Mouse (Mus musculus) ovary, postnatal 10 days (tissue): ENCODE measurements around the gene Txndc9.
A peak's percentile ranks its signal among the peaks of the same experiment; 100 is the strongest.
"Not testable (repeated sequence)": the region's sequence is repeated elsewhere in the genome, so short reads cannot be mapped to it uniquely, and the experiment has no call there.

Experiments
- DNase-seq: peaks from one replicate; pipeline ENCODE4 v3.0.0; 2022; ENCODE audit warnings: low spot score

Txndc9 gene

DNA sequence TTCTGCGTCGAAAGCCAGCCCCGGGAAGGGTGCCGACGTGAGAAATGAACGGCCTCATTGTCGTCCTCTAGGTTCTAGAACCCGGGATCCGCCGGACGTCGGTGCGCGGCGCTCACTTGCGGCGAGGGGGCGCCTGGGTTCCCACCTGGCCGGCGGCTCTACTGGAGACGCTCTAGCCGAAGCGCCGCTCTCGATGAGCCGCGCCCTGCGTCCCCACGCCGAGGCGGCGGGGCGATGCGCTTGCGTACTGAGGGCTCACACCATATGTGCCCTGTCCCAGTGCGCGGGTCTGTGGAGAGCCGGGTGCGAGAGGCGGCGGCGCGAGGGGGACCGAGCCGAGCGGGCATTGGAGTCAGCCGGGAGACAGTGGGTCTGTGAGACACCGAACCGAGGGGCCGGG, at the start of gene Txndc9, which contains the start of gene Eif5b:
Gene Txndc9 (minus strand): TSS at position 27 of the 400 bp plus-strand sequence.
Gene Eif5b (plus strand): TSS at position 144 of the 400 bp plus-strand sequence.
- peak; percentile 79 for DNase-seq

- DNase-seq, result no peak
Measured at GRCm38 (mm10) chr1:38038898-38039297, 41.2 kb upstream of the Txndc9 start.

- DNase-seq, result no peak
Measured at GRCm38 (mm10) chr1:38037375-38037774, 39.7 kb upstream of the Txndc9 start.

DNA sequence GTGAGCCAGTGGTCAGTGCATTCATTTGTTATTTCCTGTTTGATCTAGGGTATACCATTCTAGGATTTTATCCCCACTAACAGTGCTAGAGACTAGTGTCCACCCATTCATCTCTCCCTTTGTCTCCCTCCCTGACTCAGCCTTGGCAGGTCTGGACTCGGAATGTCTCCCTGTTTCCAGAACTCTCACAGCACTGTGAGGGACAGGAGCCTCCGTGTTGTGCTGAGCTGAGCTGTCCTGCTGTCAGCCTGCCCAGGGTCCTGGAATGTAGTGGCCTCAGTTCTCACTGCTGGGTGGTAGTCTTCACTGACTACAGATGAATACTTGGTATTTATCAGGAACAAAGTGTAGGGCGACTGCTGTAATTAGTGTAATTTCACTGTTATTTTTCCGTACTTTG, 37.8 kb upstream of the Txndc9 start:
- DNase-seq, result no peak

DNA sequence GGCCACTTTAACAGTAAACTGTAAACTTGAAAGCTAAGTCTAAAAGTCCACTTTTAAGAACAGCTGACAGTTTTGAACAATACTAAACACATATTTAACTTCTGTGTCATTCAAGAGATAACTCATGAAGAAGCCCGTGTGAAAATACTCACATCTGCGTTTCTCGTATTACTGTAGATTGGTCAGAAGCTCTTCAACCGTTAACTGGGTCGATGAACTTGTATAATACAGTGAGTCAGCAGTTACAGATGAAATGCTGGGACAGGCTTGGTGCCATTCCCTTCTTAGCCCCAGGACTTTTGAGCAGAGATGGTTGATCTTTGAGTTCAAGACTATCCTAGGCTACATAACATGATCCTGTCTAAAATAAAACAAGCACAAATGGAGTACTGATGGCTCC, 33.7 kb upstream of the Txndc9 start:
- no peak for DNase-seq

DNA sequence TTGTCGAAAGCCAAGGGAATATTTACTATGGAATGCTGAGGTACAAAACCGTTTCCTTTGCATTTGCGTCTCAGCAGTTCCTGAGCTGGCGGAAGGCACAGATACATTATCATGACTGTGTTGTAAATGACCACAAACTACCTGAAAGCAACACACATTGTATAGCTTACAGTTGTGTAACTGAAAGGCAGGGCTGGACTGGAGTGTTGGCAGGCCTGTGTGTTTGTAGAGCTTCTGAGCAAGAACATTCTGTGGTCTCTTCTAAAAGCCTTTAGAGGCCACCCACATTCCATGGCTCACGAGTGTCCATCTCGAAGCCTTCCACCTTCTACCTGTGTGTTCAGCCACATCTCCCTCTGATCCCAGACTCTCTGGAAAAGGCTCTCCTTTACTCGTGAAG, 29.6 kb upstream of the Txndc9 start:
- DNase-seq, result no peak

GRCm38 (mm10) chr1:38014551-38015203, 17.0 kb upstream of the Txndc9 start:
- no peak for DNase-seq

- no peak for DNase-seq
Measured at GRCm38 (mm10) chr1:38012509-38012908, 14.8 kb upstream of the Txndc9 start.

- DNase-seq, result no peak
Measured at GRCm38 (mm10) chr1:38012104-38012503, 14.4 kb upstream of the Txndc9 start.

DNA sequence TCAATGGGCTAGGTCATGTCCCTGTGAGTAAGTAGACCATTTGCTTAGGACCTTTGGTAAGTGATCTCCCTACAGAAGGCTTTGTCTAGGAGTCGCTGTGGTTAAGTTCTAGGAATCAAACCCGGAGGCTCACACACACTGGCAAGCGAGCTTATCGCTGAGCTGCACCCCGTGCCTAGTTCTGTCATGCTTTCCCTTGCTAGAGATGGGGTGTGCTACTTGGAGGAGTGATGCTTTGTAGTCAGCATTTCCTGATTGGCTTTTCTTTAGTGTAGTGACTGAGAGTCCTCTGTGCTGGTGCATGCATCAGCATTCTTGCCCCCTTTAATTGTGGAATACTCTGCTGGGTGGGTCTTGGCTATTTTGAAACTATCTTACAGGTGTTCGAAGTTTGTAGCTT, 14.0 kb upstream of the Txndc9 start:
- DNase-seq, result no peak

DNA sequence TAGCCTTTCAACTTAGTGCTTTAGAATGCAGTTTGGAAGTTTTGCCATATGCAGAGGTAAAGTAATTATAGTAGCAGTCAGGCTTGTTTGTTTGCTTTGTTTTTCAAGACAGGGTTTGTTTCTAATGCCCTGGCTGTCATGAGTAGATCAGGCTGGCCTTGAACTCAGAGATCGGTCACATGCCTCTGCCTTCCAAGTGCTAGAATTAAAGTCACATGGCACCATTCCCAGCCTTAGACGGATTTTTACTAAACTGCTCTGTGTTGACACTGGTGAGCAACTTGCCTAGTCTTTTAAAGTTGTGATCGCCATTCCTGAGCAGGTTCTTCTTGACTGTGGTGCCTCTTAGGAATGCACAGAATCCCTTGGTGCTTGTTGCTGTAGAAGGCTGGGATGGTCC, 9.0 kb upstream of the Txndc9 start:
- DNase-seq, result no peak

GRCm38 (mm10) chr1:38003046-38003445, 5.4 kb upstream of the Txndc9 start:
- DNase-seq, result no peak

- DNase-seq, result no peak
Measured at GRCm38 (mm10) chr1:38001956-38002355, 4.3 kb upstream of the Txndc9 start.

DNA sequence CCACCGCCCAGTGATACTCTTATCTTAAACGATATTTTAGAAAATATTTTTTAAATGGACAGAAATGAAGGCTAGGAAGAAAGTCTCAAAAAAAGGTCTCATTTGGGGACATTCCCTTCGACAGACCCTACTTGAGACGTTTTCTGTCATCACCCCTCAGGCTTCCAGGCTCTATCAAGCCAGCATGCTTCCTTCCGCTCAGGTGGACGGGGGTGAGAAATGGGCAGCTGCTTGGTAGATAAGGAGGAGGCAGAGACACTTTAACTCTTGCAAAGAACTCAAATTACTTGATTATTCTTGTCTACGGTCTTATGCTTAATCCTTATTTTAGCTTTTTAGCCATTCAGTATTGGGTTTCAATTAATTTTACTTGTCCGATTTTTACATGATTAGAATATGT, 3.2 kb upstream of the Txndc9 start:
- DNase-seq, result no peak

DNA sequence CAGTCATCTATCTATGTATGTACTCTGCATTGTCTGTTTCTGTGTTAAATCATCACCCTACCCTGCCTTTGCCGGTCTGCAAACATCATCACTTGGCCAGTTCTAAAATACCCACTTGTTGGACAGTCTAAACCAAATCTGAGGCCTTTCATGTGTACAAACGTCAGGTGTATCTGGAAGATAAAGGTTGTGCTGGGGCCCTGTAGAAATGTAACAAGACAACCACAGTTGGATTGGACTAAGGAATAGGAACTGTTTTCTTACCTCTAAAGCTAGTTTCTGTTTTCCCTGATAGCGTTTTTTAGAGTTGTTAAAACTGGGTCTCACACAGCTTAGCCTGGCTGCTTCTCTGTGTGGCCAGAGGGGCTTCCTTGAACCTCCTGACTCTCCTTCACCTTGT, 1.9 kb upstream of the Txndc9 start:
- DNase-seq, result no peak

DNA sequence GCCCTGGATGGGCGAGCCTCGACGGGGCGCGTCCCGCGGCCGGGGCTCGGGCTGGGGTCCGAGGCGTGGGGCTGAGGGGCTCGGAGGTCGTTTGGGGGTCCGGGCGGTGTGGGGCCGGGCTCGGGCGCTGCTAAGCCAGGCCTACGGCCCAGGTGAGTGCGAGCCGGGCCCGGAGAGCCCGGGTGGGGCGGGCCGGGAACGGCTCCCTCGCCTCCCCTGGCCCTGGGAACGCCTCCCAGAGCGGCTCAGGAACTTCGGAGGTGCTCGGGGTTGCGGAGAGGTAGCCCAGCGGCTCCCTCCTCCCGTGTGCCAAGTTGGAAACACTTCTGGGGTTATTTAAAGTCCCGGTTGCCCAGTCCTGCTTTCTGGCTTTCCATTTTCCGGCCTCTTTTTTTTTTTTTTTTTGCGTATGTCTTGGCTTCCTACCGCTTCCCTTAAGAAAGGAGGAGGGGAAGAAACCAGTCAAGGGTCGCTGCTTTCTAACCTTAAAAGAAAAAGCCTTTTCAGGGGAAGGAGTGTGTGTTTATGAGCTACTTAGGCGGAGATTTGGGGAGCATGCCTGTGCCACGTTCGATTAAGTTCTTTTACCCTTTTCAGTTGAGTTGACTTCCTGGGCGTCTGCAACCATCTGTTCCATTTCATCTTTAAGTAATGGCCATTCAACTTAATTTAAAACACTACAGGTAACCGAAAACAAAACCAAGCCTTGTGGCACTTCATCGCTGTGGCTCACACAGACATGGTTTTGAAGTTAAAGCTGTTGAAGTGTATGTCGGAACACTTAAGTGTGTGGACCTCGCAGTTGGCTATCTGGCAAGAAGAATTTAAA, 892 bp upstream of the Txndc9 start:
- DNase-seq, result no peak

- peak; percentile 82 for DNase-seq
Measured at GRCm38 (mm10) chr1:37996877-37997484, 712 bp downstream of the Txndc9 start.

DNA sequence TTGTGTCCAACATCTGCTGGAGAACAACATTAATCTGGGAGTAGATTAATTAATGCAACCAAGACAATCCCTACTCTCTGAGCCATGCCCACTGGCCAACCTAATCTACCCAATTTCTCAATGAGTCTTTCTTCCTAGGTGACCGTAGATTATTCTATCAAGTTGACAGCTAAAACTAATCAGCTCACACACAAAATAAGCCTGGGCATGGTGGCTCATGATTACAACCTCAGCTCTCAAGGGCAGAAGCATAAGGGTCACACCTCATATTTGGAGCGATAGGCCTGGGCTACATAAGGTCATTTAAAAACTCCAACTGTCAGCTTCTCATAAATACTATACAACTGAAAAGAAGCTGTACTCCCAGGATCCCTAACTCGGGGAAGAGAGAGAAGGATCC, 1.5 kb downstream of the Txndc9 start:
- DNase-seq, result no peak

DNA sequence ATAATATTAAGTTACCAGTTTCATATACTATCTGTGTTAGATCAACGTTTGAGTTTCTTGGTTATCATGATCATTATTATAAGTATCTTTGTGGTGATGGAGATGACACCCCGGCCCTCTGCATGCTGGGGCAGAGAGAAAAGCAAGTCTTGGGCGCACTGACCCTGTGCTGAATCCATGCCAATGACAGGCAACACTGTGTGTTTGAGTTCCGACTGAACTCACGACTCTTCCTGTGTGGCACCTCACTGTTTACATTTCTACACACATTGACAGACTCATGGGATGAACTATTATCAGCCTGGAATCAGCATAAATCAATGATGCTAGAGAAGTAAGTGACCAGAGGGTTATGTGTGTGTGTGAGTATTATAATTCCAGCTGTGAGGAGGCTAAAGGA, 9.8 kb downstream of the Txndc9 start:
- DNase-seq, result no peak

DNA sequence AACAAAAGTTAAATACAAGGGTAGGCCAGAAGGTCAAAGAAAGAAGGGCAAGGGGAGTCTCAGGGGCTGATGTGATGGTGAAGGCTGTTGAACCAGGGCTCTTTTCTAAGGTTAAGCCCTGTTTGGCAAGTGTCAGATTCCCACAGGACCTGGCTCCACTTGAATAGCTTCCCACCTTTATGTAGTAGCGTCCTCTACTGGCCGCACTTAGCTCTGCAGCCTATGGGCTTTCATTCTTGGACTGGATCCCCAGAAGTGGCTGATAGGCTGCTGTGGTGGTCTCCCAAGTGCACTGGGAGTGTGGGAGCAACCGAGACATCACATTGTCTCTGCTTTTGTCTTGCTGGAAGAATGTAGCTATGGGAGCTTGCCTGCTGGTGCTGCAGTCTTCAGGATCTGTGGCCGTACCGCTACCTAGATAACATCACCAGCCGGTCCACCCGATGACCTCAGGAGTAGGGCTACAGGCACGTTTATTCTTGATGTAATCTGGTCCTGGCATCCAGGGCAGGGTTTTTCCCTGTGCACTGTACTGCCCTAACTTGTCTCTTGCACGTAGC, 11.8 kb downstream of the Txndc9 start:
- DNase-seq, result no peak

DNA sequence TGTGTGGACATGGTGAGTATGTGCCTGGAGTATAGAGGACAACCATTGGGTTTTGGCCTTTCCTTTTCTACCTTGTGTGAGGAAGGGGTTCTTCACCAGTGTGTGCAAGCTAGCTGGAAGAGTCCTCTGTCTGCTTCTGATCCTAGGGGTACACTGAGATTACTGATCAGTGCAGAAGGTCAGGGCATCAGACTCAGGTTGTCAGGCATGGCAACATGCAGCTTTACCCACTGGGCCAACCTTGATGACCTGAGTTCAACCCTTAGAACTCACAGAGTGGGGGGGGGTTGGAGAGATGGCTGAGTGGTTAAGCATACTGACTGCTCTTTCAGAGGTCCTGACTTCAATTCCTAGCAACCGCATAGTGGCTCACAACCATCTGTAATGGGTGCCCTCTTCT, 13.4 kb downstream of the Txndc9 start:
- DNase-seq, result no peak

- no peak for DNase-seq
Measured at GRCm38 (mm10) chr1:37977303-37977702, 20.4 kb downstream of the Txndc9 start.

- not testable (repeated sequence) for DNase-seq
Measured at GRCm38 (mm10) chr1:37976666-37977065, 21.0 kb downstream of the Txndc9 start.
